Mouse (Mus musculus) spleen, adult 2 months (tissue): ENCODE measurements at regions not wholly inside any gene's neighbourhood (a gene's known extent, or its start where the extent isn't known, plus 50 kb on each side); places are given as distances from the start of the nearest gene placed in this dataset.

Experiments used
- DNase-seq, 2 experiments: peaks; one replicate each; pipeline versions ENCODE4 v3.0.0 to v3.0.0-alpha.2; 2012 to 2021; ENCODE audit warnings: low spot score in 2 of 2, low read depth in 1 of 2
- H3K27ac ChIP-seq: fragments of 200-500 bp; 2 replicates; pipeline ENCODE4 v1.5.1; 2012; ENCODE audit warnings: low read length, inconsistent platforms; ENCODE audit not compliant: insufficient read depth
- H3K27me3 ChIP-seq: fragments of 200-500 bp; 2 replicates; pipeline ENCODE4 v1.6.1; 2012; ENCODE audit warnings: mild to moderate bottlenecking, moderate library complexity, low read length, inconsistent platforms; ENCODE audit not compliant: control insufficient read depth, insufficient read depth
- H3K36me3 ChIP-seq: fragments of 200-500 bp; 2 replicates; pipeline ENCODE4 v1.6.1; 2012; ENCODE audit warnings: mild to moderate bottlenecking, low read length, inconsistent platforms; ENCODE audit not compliant: control insufficient read depth, insufficient read depth
- H3K4me1 ChIP-seq: fragments of 200-500 bp; 2 replicates; pipeline ENCODE4 v1.6.1; 2011; ENCODE audit warnings: inconsistent platforms; ENCODE audit not compliant: control insufficient read depth, insufficient read depth, insufficient read length
- H3K4me3 ChIP-seq: fragments of 200-500 bp; 2 replicates; pipeline ENCODE4 v1.5.1; 2011; ENCODE audit warnings: mild to moderate bottlenecking, inconsistent platforms; ENCODE audit not compliant: insufficient read depth, insufficient read length; ENCODE audit errors: extremely low read depth
- CTCF ChIP-seq: fragments of 200-500 bp; IDR thresholded peaks from 2 replicates; pipeline ENCODE4 v1.5.1; 2011; ENCODE audit warnings: mild to moderate bottlenecking, inconsistent platforms; ENCODE audit not compliant: insufficient read depth, insufficient read length, insufficient replicate concordance; ENCODE audit errors: extremely low read depth
- POLR2A ChIP-seq: fragments of 200-500 bp; IDR thresholded peaks from 2 replicates; pipeline ENCODE4 v1.6.1; 2011; ENCODE audit warnings: low read depth, low read length, inconsistent platforms
- WGBS: fragments of 180-500 bp; shearing (Covaris S2); methylation state at CpG from one replicate; pipeline ENCODE4 v1.1.7; 2018; 5-methylcytosine and 5-hydroxymethylcytosine counted together

DNA sequence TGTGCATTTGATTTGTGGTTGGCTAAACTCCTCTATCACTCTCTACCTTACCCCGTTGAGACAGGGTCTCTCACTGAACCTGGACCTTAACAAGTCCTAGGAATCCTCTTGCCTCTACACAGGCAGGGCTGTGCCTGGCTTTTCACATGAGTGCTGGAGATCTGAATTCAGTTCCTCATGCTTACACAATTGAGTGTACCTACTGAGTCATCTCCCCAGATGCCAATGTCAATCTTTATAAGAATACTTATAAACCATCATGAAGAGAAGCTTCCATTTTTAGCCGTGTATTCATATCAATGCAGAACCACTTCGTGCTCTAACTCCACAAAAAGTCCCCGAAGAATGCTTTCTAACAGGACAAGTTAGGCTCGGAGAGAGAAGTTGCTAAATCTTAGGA is 83.1 kb upstream of the Zc3h12c start:
- no peaks in the 10 kb centered on the region for H3K4me1 ChIP-seq
- H3K4me3 ChIP-seq, result no peak overlapping the region
- DNase-seq, result no peak
- H3K27me3 ChIP-seq, result no peaks in the 10 kb centered on the region
- H3K36me3 ChIP-seq, result no peaks in the 10 kb centered on the region
- WGBS, result 93% methylated on average over 5 of the region's 5 CpGs
- TF ChIP-seq POLR2A (no peak), CTCF (no peak)
- H3K27ac ChIP-seq, result no peak overlapping the region

DNA sequence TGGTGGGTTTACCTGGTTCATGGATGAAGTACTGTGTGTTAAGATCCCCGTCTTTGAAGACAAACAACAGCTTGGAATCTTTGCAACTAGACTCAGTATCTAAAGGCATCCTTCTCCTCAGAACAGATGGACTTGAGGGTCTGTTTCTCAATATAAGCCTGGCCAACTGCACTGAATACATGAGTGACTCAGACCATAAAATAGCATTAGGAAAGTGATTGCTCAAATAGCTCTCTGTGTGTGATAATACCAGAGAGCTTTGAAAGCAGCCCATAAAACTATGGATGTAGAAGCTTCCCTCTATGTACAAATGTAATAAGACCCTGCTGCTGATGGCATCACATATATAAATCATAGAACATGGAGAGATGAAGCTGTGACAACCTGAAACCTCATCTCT is 78.3 kb upstream of the Zc3h12c start:
- H3K4me1 ChIP-seq, result no peaks in the 10 kb centered on the region
- WGBS, result 91% methylated on average over 1 of the region's 1 CpGs
- H3K4me3 ChIP-seq, result no peak overlapping the region
- no peaks in the 10 kb centered on the region for H3K36me3 ChIP-seq
- H3K27me3 ChIP-seq, result no peaks in the 10 kb centered on the region
- no peak for DNase-seq
- no peak for TF ChIP-seq CTCF
- no peak for TF ChIP-seq POLR2A
- H3K27ac ChIP-seq, result no peak overlapping the region

DNA sequence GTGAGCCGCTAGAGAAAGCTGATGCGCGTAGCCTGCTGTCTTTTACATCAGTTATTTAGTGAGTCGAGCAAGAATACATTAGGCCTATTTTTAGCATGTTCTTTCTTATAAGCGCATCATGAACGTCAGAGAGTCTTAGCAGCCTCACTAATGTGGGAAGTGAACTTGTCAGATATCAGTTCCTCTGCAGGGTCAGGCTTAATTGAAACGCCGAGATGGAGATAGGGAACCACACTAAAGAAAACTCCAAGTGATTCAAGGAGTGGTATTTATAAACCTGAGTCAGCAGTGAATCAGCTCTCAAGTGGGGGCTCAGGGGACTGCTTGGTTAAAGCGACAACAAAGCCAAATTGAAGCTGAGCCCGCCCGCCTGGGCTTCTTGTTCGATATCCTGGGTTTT is 75.7 kb upstream of the Zc3h12c start:
- Histone ChIP-seq H3K27ac (no peak overlapping the region), H3K4me3 (no peak overlapping the region), H3K36me3 (no peaks in the 10 kb centered on the region), H3K27me3 (no peaks in the 10 kb centered on the region), H3K4me1 (no peaks in the 10 kb centered on the region)
- WGBS, result 52% methylated on average over 12 of the region's 12 CpGs
- no peak for TF ChIP-seq POLR2A
- DNase-seq, result no peak

DNA sequence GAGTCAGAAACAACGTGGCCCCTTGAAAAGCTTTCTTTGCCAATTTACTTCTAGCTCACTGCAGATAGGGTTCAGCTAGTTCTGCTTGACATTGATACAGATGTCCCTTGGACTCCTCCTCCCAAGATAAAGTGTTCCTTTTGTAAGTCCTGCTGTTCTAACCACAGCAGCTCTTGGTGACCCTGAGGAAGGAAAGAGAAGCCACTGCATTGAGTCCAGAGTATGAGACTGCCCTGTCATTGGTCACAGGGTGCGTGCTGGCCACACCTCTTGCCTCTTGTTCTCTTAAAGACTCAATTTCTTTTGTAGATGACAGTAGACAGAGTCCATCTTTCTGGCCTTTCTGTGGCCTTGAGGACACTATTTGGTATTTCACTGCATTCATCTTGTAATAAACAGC is 74.7 kb upstream of the Zc3h12c start:
- no peaks in the 10 kb centered on the region for H3K4me1 ChIP-seq
- TF ChIP-seq CTCF (no peak), POLR2A (no peak)
- DNase-seq, result no peak
- no peaks in the 10 kb centered on the region for H3K27me3 ChIP-seq
- no peak overlapping the region for H3K27ac ChIP-seq
- no peak overlapping the region for H3K4me3 ChIP-seq
- H3K36me3 ChIP-seq, result no peaks in the 10 kb centered on the region
- WGBS, result 54% methylated on average over 2 of the region's 2 CpGs

DNA sequence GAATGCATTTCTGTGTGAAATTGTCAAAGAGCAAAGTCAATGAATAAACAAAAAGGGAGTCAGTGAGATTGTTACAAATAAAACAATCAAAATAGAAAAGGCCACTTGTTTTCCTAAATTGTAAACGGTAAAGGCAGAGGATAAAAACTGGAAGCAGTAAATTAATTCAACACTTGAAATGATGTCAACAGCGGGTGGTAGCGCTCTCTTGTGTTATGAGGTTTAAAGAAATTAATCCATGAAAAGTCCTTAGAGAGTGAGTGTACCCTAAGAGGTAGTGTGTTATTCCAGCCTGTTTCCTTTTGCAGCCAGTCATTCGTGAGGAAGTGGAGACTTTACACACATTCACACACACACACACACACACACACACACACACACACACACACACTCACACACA is 73.2 kb upstream of the Zc3h12c start:
- no peak for DNase-seq
- TF ChIP-seq CTCF (no peak), POLR2A (no peak)
- no peak overlapping the region for H3K27ac ChIP-seq
- no peaks in the 10 kb centered on the region for H3K27me3 ChIP-seq
- no peaks in the 10 kb centered on the region for H3K4me1 ChIP-seq
- H3K4me3 ChIP-seq, result no peak overlapping the region
- WGBS, result 90% methylated on average over 4 of the region's 4 CpGs
- H3K36me3 ChIP-seq, result no peaks in the 10 kb centered on the region

DNA sequence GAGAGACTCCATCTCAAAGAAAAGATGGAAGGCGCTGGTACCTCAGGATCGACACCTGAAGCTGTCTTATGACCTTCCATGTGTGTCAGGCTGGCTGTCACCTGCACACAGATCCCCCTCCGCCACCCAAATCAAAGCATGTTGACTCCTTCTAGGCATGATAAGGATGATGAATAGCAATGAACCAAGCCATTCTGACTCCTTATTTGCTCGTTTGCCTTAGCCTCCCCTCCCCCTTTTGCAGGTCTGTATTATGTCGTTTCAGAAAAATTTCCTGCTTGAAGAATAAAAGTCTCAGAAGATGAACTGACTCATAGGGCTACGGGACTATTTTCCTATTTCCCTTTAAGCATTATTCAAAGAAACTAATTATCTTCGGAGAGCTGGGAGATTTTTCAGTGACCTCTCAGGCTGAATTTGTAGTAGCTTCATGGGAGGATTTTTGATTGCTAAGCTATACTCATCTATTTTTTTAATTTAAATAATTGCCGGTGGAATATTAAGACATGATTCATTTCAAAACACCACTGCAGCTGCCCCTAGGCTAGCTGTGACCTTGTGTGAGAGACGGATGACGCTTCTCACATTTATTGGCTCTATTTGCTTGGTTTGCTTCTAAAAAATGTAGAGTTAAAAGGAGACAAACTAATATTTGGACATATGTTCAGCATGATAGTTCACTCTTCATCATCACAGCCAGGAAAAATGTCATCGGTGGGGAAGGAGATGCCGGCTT is 72.4 kb upstream of the Zc3h12c start:
- Histone ChIP-seq H3K36me3 (no peaks in the 10 kb centered on the region), H3K27me3 (no peaks in the 10 kb centered on the region), H3K27ac (no peak overlapping the region), H3K4me3 (no peak overlapping the region), H3K4me1 (peaks cover 5% of the 10 kb centered on the region; the same call in 1 of the 2 replicates)
- no peak for DNase-seq
- TF ChIP-seq POLR2A (no peak), CTCF (no peak)
- 84% methylated on average over 12 of the region's 12 CpGs for WGBS

DNA sequence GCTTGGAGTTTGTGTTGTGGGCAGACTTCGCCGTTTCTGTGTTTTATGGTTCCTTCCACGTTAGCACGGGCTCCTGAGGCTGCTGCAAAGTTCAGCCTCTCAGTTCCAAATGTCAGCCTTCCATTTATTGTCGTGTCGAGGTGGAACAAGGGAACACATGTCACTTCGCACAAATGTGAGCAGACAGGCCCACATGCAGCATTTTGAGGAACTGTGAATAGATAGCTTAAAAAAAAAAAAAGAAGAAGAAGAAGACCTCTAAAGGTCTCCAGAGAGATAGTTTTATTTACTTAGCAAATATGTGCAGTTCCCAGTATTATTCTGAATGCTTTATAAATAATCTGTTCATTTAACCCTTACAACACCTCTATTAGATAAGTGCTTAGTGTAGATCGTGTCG is 66.4 kb upstream of the Zc3h12c start:
- Histone ChIP-seq H3K4me3 (no peak overlapping the region), H3K4me1 (peaks cover 19% of the 10 kb centered on the region; the same call in 1 of the 2 replicates), H3K27ac (0 out of 2 replicates have a peak overlapping the region, but pooled peaks have one; percentile 10), H3K36me3 (no peaks in the 10 kb centered on the region), H3K27me3 (no peaks in the 10 kb centered on the region)
- TF ChIP-seq POLR2A (no peak), CTCF (no peak)
- peak; percentile 9 to 38 for DNase-seq
- WGBS, result 36% methylated on average over 9 of the region's 9 CpGs
